Mouse (Mus musculus) ES-E14 (cell line): ENCODE data around the gene Taf9.

Experiments
- HCFC1 ChIP-seq: IDR thresholded peaks from 2 replicates; pipeline ENCODE4 v1.6.1; 2012; ENCODE audit warnings: low read length, inconsistent platforms, borderline replicate concordance; ENCODE audit not compliant: insufficient read depth
- ZC3H11A ChIP-seq: IDR thresholded peaks from 2 replicates; pipeline ENCODE4 v1.6.1; 2012; ENCODE audit warnings: low read depth, mild to moderate bottlenecking, inconsistent platforms, low read length, borderline replicate concordance
- ZNF384 ChIP-seq: IDR thresholded peaks from 2 replicates; pipeline ENCODE4 v1.6.1; 2012; ENCODE audit warnings: low read depth, low read length, inconsistent platforms

- TF ChIP-seq ZC3H11A (no peak), ZNF384 (no peak), HCFC1 (no peak)
Observed at GRCm38 (mm10) chr13:100603031-100603737, 48.2 kb upstream of the Taf9 start.
